Mouse (Mus musculus) lung, postnatal 0 days (tissue): ENCODE results near the gene Tmco1.
"Not testable (repeated sequence)": the region's sequence is repeated elsewhere in the genome, so short reads cannot be mapped to it uniquely, and the experiment has no call there.

Experiments used
- CTCF ChIP-seq: IDR thresholded peaks from 2 replicates; pipeline ENCODE4 v1.5.1; 2016; ENCODE audit warnings: antibody characterized with exemption, mild to moderate bottlenecking
- EP300 ChIP-seq: IDR thresholded peaks from 2 replicates; pipeline ENCODE4 v1.6.1; 2016; ENCODE audit warnings: antibody characterized with exemption, mild to moderate bottlenecking, control low read depth

GRCm38 (mm10) chr1:167349206-167349605 is 41.0 kb downstream of the Tmco1 start:
- not testable (repeated sequence) for TF ChIP-seq CTCF, EP300
